Mouse (Mus musculus) MEL (cell line): ENCODE measurements at regions not wholly inside any gene's neighbourhood (a gene's known extent, or its start where the extent isn't known, plus 50 kb on each side); places are given as distances from the start of the nearest gene placed in this dataset.

Experiments
- DNase-seq: peaks from one replicate; pipeline ENCODE4 v3.0.0; 2011; ENCODE audit warnings: low read depth, low spot score
- H3K27ac ChIP-seq: 2 replicates; pipeline ENCODE4 v1.5.1; 2012; ENCODE audit warnings: low read depth, mild to moderate bottlenecking, control low read depth, low read length, moderate library complexity; ENCODE audit not compliant: control insufficient read depth
- H3K27me3 ChIP-seq, 2 experiments: fragments of 150-350 bp in 1 of 2; sonication (generic) in 1 of 2; 2 replicates each; pipeline ENCODE4 v1.6.1; 2012; ENCODE audit warnings: low read length in 2 of 2, mild to moderate bottlenecking in 2 of 2, improper control_type of control experiment in 1 of 2, moderate library complexity in 1 of 2; ENCODE audit not compliant: insufficient read depth in 2 of 2, control insufficient read depth in 1 of 2
- H3K36me3 ChIP-seq, 2 experiments: 2 replicates each; pipeline ENCODE4 v1.6.1; 2012 to 2014; ENCODE audit warnings: low read length in 2 of 2, improper control_type of control experiment in 1 of 2, inconsistent platforms in 1 of 2, mild to moderate bottlenecking in 1 of 2; ENCODE audit not compliant: insufficient read depth in 2 of 2, control insufficient read depth in 1 of 2
- H3K4me1 ChIP-seq, 2 experiments: fragments of 150-350 bp in 1 of 2; sonication (generic) in 1 of 2; 2 replicates each; pipeline ENCODE4 v1.6.1; 2012; ENCODE audit warnings: low read length in 2 of 2, improper control_type of control experiment in 1 of 2, mild to moderate bottlenecking in 1 of 2; ENCODE audit not compliant: insufficient read depth in 2 of 2, control insufficient read depth in 1 of 2
- H3K4me3 ChIP-seq, 2 experiments: fragments of 150-350 bp in 1 of 2; sonication (generic) in 1 of 2; 2 replicates each; pipeline ENCODE4 v1.5.1; 2012; ENCODE audit warnings: low read depth in 2 of 2, low read length in 2 of 2, mild to moderate bottlenecking in 2 of 2, moderate library complexity in 2 of 2, control low read depth in 1 of 2, improper control_type of control experiment in 1 of 2; ENCODE audit not compliant: control insufficient read depth in 1 of 2, insufficient read depth in 1 of 2
- H3K79me2 ChIP-seq: 2 replicates; pipeline ENCODE4 v1.6.1; 2012; ENCODE audit warnings: mild to moderate bottlenecking, low read length, moderate library complexity; ENCODE audit not compliant: control insufficient read depth, poor library complexity, insufficient read depth
- H3K9ac ChIP-seq: 2 replicates; pipeline ENCODE4 v1.6.1; 2012; ENCODE audit warnings: low read depth, mild to moderate bottlenecking, control low read depth, low read length, moderate library complexity; ENCODE audit not compliant: control insufficient read depth, poor library complexity, severe bottlenecking
- H3K9me3 ChIP-seq: fragments of 150-350 bp; sonication (generic); replicated peaks from 2 replicates; pipeline ENCODE4 v1.6.1; 2012; ENCODE audit warnings: mild to moderate bottlenecking, low read length, improper control_type of control experiment, moderate library complexity; ENCODE audit not compliant: insufficient read depth
- CTCF ChIP-seq, 3 experiments: IDR thresholded peaks in 2 of 3; conservative IDR thresholded peaks in 1 of 3; 2 replicates each; pipeline ENCODE4 v1.5.1; 2011 to 2012; ENCODE audit warnings: low read length in 3 of 3, low read depth in 2 of 3, mild to moderate bottlenecking in 2 of 3, improper control_type of control experiment in 1 of 3, inconsistent platforms in 1 of 3, mixed read lengths in 1 of 3, moderate library complexity in 1 of 3; ENCODE audit not compliant: control insufficient read depth in 1 of 3, insufficient read depth in 1 of 3, poor library complexity in 1 of 3, severe bottlenecking in 1 of 3
- ELF1 ChIP-seq: IDR thresholded peaks from 2 replicates; pipeline ENCODE4 v1.6.1; 2014; ENCODE audit warnings: low read depth, mild to moderate bottlenecking, inconsistent platforms, low read length, improper control_type of control experiment, moderate library complexity
- EP300 ChIP-seq, 2 experiments: IDR thresholded peaks; 2 replicates each; pipeline ENCODE4 v1.6.1; 2011; ENCODE audit warnings: improper control_type of control experiment in 2 of 2, low read length in 2 of 2, low read depth in 1 of 2, mild to moderate bottlenecking in 1 of 2
- ETS1 ChIP-seq: IDR thresholded peaks from 2 replicates; pipeline ENCODE4 v1.6.1; 2012; ENCODE audit warnings: low read depth, mild to moderate bottlenecking, inconsistent platforms, low read length, improper control_type of control experiment, moderate library complexity
- GATA1 ChIP-seq: IDR thresholded peaks from 2 replicates; pipeline ENCODE4 v1.6.1; 2011; ENCODE audit warnings: low read depth, low read length, improper control_type of control experiment
- JUND ChIP-seq: IDR thresholded peaks from 2 replicates; pipeline ENCODE4 v1.6.1; 2011; ENCODE audit warnings: low read depth, mild to moderate bottlenecking, improper control_type of control experiment, low read length
- MAFK ChIP-seq: IDR thresholded peaks from 2 replicates; pipeline ENCODE4 v1.6.1; 2011; ENCODE audit warnings: low read depth, mild to moderate bottlenecking, low read length, improper control_type of control experiment, borderline replicate concordance
- MAX ChIP-seq: IDR thresholded peaks from 2 replicates; pipeline ENCODE4 v1.6.1; 2011; ENCODE audit warnings: low read length, improper control_type of control experiment
- MXI1 ChIP-seq: IDR thresholded peaks from 2 replicates; pipeline ENCODE4 v1.6.1; 2011; ENCODE audit warnings: mild to moderate bottlenecking, low read depth, low read length, improper control_type of control experiment
- MYB ChIP-seq: IDR thresholded peaks from 2 replicates; pipeline ENCODE4 v1.6.1; 2011; ENCODE audit warnings: mild to moderate bottlenecking, low read depth, low read length, improper control_type of control experiment
- MYC ChIP-seq: IDR thresholded peaks from 2 replicates; pipeline ENCODE4 v1.6.1; 2011; ENCODE audit warnings: low read depth, mild to moderate bottlenecking, low read length, improper control_type of control experiment, moderate library complexity
- NRF1 ChIP-seq: IDR thresholded peaks from 2 replicates; pipeline ENCODE4 v1.6.1; 2014; ENCODE audit warnings: low read depth, mild to moderate bottlenecking, inconsistent platforms, low read length, improper control_type of control experiment, moderate library complexity; ENCODE audit not compliant: poor library complexity, insufficient read depth, severe bottlenecking
- POLR2A ChIP-seq, 2 experiments: IDR thresholded peaks; 2 replicates each; pipeline ENCODE4 v1.6.1; 2011 to 2012; ENCODE audit warnings: low read length in 2 of 2, mild to moderate bottlenecking in 2 of 2, control low read depth in 1 of 2, improper control_type of control experiment in 1 of 2, low read depth in 1 of 2, moderate library complexity in 1 of 2; ENCODE audit not compliant: control insufficient read depth in 1 of 2, insufficient read depth in 1 of 2, poor library complexity in 1 of 2
- RAD21 ChIP-seq: IDR thresholded peaks from 2 replicates; pipeline ENCODE4 v1.6.1; 2011; ENCODE audit warnings: mild to moderate bottlenecking, low read depth, low read length, improper control_type of control experiment
- SMC3 ChIP-seq: IDR thresholded peaks from 2 replicates; pipeline ENCODE4 v1.6.1; 2011; ENCODE audit warnings: low read depth, low read length, improper control_type of control experiment
- TBP ChIP-seq: IDR thresholded peaks from 2 replicates; pipeline ENCODE4 v1.8.0; 2011; ENCODE audit warnings: low read depth, low read length, improper control_type of control experiment
- UBTF ChIP-seq: IDR thresholded peaks from 2 replicates; pipeline ENCODE4 v1.6.1; 2012; ENCODE audit warnings: low read depth, mild to moderate bottlenecking, inconsistent platforms, low read length, improper control_type of control experiment, moderate library complexity, borderline replicate concordance; ENCODE audit not compliant: insufficient read depth
- USF1 ChIP-seq: IDR thresholded peaks from 2 replicates; pipeline ENCODE4 v1.6.1; 2014; ENCODE audit warnings: low read depth, mild to moderate bottlenecking, inconsistent platforms, low read length, improper control_type of control experiment, moderate library complexity
- USF2 ChIP-seq, 2 experiments: IDR thresholded peaks; 2 replicates each; pipeline ENCODE4 v1.6.1; 2011 to 2012; ENCODE audit warnings: improper control_type of control experiment in 2 of 2, low read length in 2 of 2, borderline replicate concordance in 1 of 2, inconsistent platforms in 1 of 2, low read depth in 1 of 2, mild to moderate bottlenecking in 1 of 2; ENCODE audit not compliant: insufficient read depth in 1 of 2
- ZC3H11A ChIP-seq: IDR thresholded peaks from 2 replicates; pipeline ENCODE4 v1.6.1; 2012; ENCODE audit warnings: low read depth, mild to moderate bottlenecking, inconsistent platforms, low read length, improper control_type of control experiment
- ZKSCAN1 ChIP-seq: IDR thresholded peaks from 2 replicates; pipeline ENCODE4 v1.6.1; 2012; ENCODE audit warnings: low read depth, mild to moderate bottlenecking, inconsistent platforms, low read length, improper control_type of control experiment, moderate library complexity

GRCm38 (mm10) chr1:47405164-47405563, 512.5 kb upstream of the Slc39a10 start:
- TF ChIP-seq JUND (no peak), ZC3H11A (no peak), TBP (no peak), RAD21 (no peak), MAX (no peak), ETS1 (no peak), MXI1 (no peak), USF2 (IDR thresholded peaks at IDR 0.05; ENCODE audit: borderline replicate concordance in 1 of 2, insufficient read depth in 1 of 2, low read depth in 1 of 2, low read length in 2 of 2) (no peak), MYC (no peak), MAFK (no peak), MYB (no peak), EP300 (IDR thresholded peaks at IDR 0.05; ENCODE audit: low read depth in 1 of 2, low read length in 2 of 2) (no peak), POLR2A (IDR thresholded peaks at IDR 0.05; ENCODE audit: control insufficient read depth in 1 of 2, insufficient read depth in 1 of 2, low read depth in 1 of 2, low read length in 2 of 2, poor library complexity in 1 of 2) (no peak), SMC3 (no peak), UBTF (no peak), USF1 (no peak)
- TF ChIP-seq, all 39 proteins: peak for 0
- H3K4me1 ChIP-seq: no peaks in the 10 kb centered on the region
- no peak overlapping the region for H3K9ac ChIP-seq
- H3K9me3 ChIP-seq: no peaks in the 10 kb centered on the region
- no peaks in the 10 kb centered on the region for H3K36me3 ChIP-seq
- no peak overlapping the region for H3K27ac ChIP-seq
- no peak overlapping the region for H3K4me3 ChIP-seq
- no peak for DNase-seq
- H3K27me3 ChIP-seq: no peaks in the 10 kb centered on the region
- no peaks in the 10 kb centered on the region for H3K79me2 ChIP-seq

- H3K27ac ChIP-seq: no peak overlapping the region
- no peak overlapping the region for H3K4me3 ChIP-seq
- H3K27me3 ChIP-seq: no peaks in the 10 kb centered on the region
- H3K9me3 ChIP-seq: no peaks in the 10 kb centered on the region
- H3K9ac ChIP-seq: no peak overlapping the region
- H3K36me3 ChIP-seq: no peaks in the 10 kb centered on the region
- no peaks in the 10 kb centered on the region for H3K79me2 ChIP-seq
- DNase-seq: no peak
- H3K4me1 ChIP-seq: no peaks in the 10 kb centered on the region
- TF ChIP-seq GATA1 (no peak), ELF1 (no peak), SMC3 (no peak), ZKSCAN1 (no peak), CTCF (IDR thresholded peaks at IDR 0.05 in 2 of 3, conservative IDR thresholded peaks at IDR 0.05 in 1 of 3; ENCODE audit: control insufficient read depth in 1 of 3, insufficient read depth in 1 of 3, low read depth in 2 of 3, low read length in 3 of 3, poor library complexity in 1 of 3, severe bottlenecking in 1 of 3) (no peak), NRF1 (no peak), TBP (no peak)
- TF ChIP-seq, all 39 proteins: peak for 0
Measured at GRCm38 (mm10) chr1:47386579-47386978, 493.9 kb upstream of the Slc39a10 start.
